Mouse (Mus musculus) skeletal muscle tissue, postnatal 0 days (tissue): ENCODE data around the gene Gabarapl2. TPM values are rescaled to one million over a fixed set of nuclear protein-coding genes. Genes with fewer than 3 reads are reported as not detected.

Experiments used
- polyA plus RNA-seq: library from polyadenylated mRNA; unstranded; fragments of >200 nt; fragmentation: Nextera tagmentation; extraction: Ambion mirVana; gene quantifications from 2 replicates; pipeline ENCODE4 v1.2.1, GENCODE M21; 2015

Gene Gabarapl2
- polyA plus RNA-seq = 166 and 174 TPM in 2 replicates

GRCm38 (mm10) chr8:111940171-111941100 lies at the start of gene Gabarapl2:
Gene Gabarapl2, plus strand, starts transcription at chr8:111940703.

DNA sequence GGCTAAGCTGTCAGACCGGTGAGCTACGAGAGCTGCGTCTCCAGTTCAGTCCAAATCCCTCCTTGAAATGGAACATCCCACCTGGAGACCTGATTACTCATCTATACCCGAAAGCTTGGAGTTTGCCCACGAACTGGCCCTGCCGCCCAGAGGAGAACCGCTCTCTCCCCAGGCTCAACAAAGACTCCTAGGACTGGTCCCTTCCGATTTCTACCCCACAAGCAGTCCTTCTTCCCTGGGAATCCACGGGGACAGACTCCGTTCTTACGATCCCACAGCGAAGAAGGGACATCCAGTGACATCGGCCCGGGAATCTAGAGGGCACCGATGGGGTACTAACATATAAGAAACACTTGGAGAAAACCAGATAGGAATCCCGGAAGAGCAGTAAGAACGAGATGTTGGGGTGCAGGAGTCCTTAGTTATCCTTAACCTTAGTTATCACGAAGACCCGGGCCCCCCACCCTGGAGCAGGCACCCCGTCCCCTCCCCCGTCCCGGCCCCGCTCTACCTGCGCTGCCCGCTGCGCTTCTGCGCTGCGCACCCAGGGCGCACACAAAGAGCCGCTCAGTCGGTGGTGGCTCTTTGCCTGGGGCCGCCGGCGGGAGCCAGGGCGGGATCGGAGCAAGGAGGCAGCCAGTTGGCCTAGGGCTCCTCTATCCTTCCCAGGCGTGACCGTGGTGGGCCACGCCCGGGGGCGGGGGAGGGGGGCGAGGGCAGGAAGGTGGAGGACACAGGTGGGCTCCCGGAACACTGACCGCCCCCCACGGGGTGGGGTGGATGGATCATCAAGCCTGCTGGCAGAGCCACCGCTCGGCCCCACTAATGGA lies 30.7 kb upstream of the Gabarapl2 start, which contains the start of gene Chst5:
TSS of gene Chst5 (minus strand) at position 827 of the 830 bp plus-strand sequence.

GRCm38 (mm10) chr8:111933348-111934076 lies 7.0 kb upstream of the Gabarapl2 start, which contains the start of gene Tmem231:
Gene Tmem231, minus strand, starts transcription at chr8:111933881.

DNA sequence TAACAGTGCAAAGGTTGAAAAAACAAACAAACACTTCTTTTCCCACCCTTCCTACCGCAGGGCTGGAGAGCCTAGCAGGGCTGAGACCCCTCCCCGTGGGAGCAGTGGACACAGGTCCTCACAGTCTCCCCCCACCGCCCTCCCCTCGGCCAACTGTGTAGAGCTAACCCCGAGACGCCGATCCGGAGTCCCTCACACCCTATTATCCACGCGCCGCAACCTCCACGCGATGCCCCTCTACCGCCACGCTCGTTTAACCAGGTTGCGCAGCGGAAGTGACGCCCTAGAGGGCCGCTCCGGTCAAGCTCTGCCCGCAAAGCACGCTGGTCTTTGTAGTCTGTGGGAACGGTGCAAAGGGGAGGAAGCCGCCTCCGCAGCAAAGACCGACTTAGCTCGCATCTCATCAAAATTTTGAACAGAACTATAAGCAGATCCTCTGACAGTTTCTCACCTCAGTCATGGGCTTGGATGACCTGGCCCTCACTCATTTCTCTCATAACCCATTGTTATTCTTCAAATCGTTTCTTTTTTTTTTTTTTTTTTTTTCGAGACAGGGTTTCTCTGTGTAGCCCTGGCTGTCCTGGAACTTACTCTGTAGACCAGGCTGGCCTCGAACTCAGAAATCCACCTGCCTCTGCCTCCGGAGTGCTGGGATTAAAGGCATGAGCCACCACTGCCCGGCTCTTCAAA lies 51.7 kb downstream of the Gabarapl2 start, which contains the start of gene Adat1:
TSS of gene Adat1 (minus strand) at position 290 of the 690 bp plus-strand sequence.

Other genes starting within 250 kb of the Gabarapl2 start
- 0.23 TPM in 1 of 2 replicates, not detected in the other for gene Ctrb1, start 249.7 kb upstream of the Gabarapl2 start, polyA plus RNA-seq
- 17.2 and 18.9 TPM in 2 replicates for gene Bcar1, start 196.9 kb upstream of the Gabarapl2 start, polyA plus RNA-seq
- gene Cfdp1, start 86.4 kb upstream of the Gabarapl2 start, polyA plus RNA-seq = 83.7 and 108 TPM in 2 replicates
- gene Tmem170, start 64.0 kb upstream of the Gabarapl2 start, polyA plus RNA-seq = 2.3 and 2.9 TPM in 2 replicates
- 0.60 and 2.0 TPM in 2 replicates for gene Chst5, start 30.3 kb upstream of the Gabarapl2 start, polyA plus RNA-seq
- gene Tmem231, start 6.8 kb upstream of the Gabarapl2 start, polyA plus RNA-seq = 2.2 and 2.3 TPM in 2 replicates
- gene Adat1, start 51.6 kb downstream of the Gabarapl2 start, polyA plus RNA-seq = 2.2 and 2.3 TPM in 2 replicates
- 115 and 118 TPM in 2 replicates for gene Kars, start 70.6 kb downstream of the Gabarapl2 start, polyA plus RNA-seq
- 12.2 and 12.6 TPM in 2 replicates for gene Terf2ip, start 70.7 kb downstream of the Gabarapl2 start, polyA plus RNA-seq
- gene Gm6793, start 74.3 kb downstream of the Gabarapl2 start, polyA plus RNA-seq = 0.09 and 0.22 TPM in 2 replicates